Mouse (Mus musculus) midbrain, embryonic 15.5 days (tissue): ENCODE data around the gene Alpl. TPM values are rescaled to one million over a fixed set of nuclear protein-coding genes. Genes with fewer than 3 reads are reported as not detected.

ENCODE experiments used
- ATAC-seq: fragments of 200-750 bp; cut with Nextera tagmentation; replicated peaks from 2 replicates; pipeline ENCODE4 v1.8.0; 2017; ENCODE audit warnings: moderate TSS enrichment
- H3K27ac ChIP-seq: fragments of 300-500 bp; sonication (generic); 2 replicates; pipeline ENCODE4 v1.5.1; 2015; ENCODE audit warnings: mild to moderate bottlenecking, inconsistent platforms
- H3K27me3 ChIP-seq: fragments of 300-500 bp; sonication (generic); replicated peaks from 2 replicates; pipeline ENCODE4 v1.6.1; 2015; ENCODE audit warnings: inconsistent platforms
- H3K36me3 ChIP-seq: fragments of 300-500 bp; sonication (generic); replicated peaks from 2 replicates; pipeline ENCODE4 v1.6.1; 2015; ENCODE audit warnings: inconsistent platforms
- H3K4me1 ChIP-seq: fragments of 300-500 bp; sonication (generic); 2 replicates; pipeline ENCODE4 v1.6.1; 2015; ENCODE audit warnings: inconsistent platforms
- H3K4me2 ChIP-seq: fragments of 300-500 bp; sonication (generic); 2 replicates; pipeline ENCODE4 v1.6.1; 2015; ENCODE audit warnings: inconsistent platforms, mild to moderate bottlenecking, moderate library complexity
- H3K4me3 ChIP-seq: fragments of 300-500 bp; sonication (generic); 2 replicates; pipeline ENCODE4 v1.5.1; 2015; ENCODE audit warnings: mild to moderate bottlenecking, inconsistent platforms
- H3K9ac ChIP-seq: fragments of 300-500 bp; sonication (generic); 2 replicates; pipeline ENCODE4 v1.6.1; 2015; ENCODE audit warnings: mild to moderate bottlenecking, inconsistent platforms
- H3K9me3 ChIP-seq: fragments of 300-500 bp; sonication (generic); 2 replicates; pipeline ENCODE4 v1.6.1; 2016; ENCODE audit warnings: inconsistent platforms
- WGBS: fragments of 180-500 bp; shearing (Covaris S2); methylation state at CpG from one replicate; pipeline ENCODE4 v1.1.7; 2015; ENCODE audit warnings: mixed read lengths; 5-methylcytosine and 5-hydroxymethylcytosine counted together
- polyA plus RNA-seq: library from polyadenylated mRNA; unstranded; fragments of >200 nt; fragmentation: Nextera tagmentation; extraction: Ambion mirVana; gene quantifications from 2 replicates; pipeline ENCODE4 v1.2.1, GENCODE M21; 2015

Gene Alpl
- polyA plus RNA-seq, 1 experiment from 2014 or later: 8.8 TPM

GRCm38 (mm10) chr4:137719378-137720077, 76.7 kb downstream of the Alpl start:
- 35% methylated on average over 15 of the region's 15 CpGs for WGBS
- Histone ChIP-seq H3K27ac (peak overlapping the region; percentile 80), H3K4me3 (no peak overlapping the region), H3K4me1 (peaks cover 32% of the 10 kb centered on the region), H3K4me2 (no peak overlapping the region; the same call in 1 of the 2 replicates), H3K9ac (peak overlapping the region; percentile 13; the same call in 1 of the 2 replicates), H3K9me3 (no peaks in the 10 kb centered on the region), H3K36me3 (no peaks in the 10 kb centered on the region), H3K27me3 (no peaks in the 10 kb centered on the region; the same call in 1 of the 2 replicates)
- ATAC-seq: 0 out of 2 replicates have a peak, but pooled peaks have one; percentile 8

- 71% methylated on average over 15 of the region's 15 CpGs for WGBS
- H3K4me1 ChIP-seq: peaks cover 19% of the 10 kb centered on the region
- H3K27me3 ChIP-seq: no peaks in the 10 kb centered on the region
- no peak overlapping the region for H3K4me3 ChIP-seq
- no peaks in the 10 kb centered on the region for H3K36me3 ChIP-seq
- no peaks in the 10 kb centered on the region for H3K9me3 ChIP-seq
- no peak overlapping the region for H3K4me2 ChIP-seq
- no peak overlapping the region for H3K27ac ChIP-seq
- no peak overlapping the region for H3K9ac ChIP-seq
- no peak for ATAC-seq
Observed at GRCm38 (mm10) chr4:137717671-137718070, 78.5 kb downstream of the Alpl start.

GRCm38 (mm10) chr4:137717005-137717404, 79.2 kb downstream of the Alpl start:
- WGBS: 64% methylated on average over 7 of the region's 7 CpGs
- Histone ChIP-seq H3K9ac (no peak overlapping the region), H3K4me2 (no peak overlapping the region), H3K9me3 (no peaks in the 10 kb centered on the region), H3K27ac (no peak overlapping the region), H3K4me3 (no peak overlapping the region), H3K27me3 (no peaks in the 10 kb centered on the region), H3K36me3 (no peaks in the 10 kb centered on the region), H3K4me1 (peaks cover 15% of the 10 kb centered on the region)
- no peak for ATAC-seq

GRCm38 (mm10) chr4:137714020-137714624, 82.1 kb downstream of the Alpl start:
- Histone ChIP-seq H3K4me1 (peaks cover 13% of the 10 kb centered on the region), H3K36me3 (no peaks in the 10 kb centered on the region), H3K4me3 (no peak overlapping the region), H3K27me3 (no peaks in the 10 kb centered on the region), H3K27ac (no peak overlapping the region), H3K9ac (no peak overlapping the region), H3K9me3 (no peaks in the 10 kb centered on the region), H3K4me2 (no peak overlapping the region)
- no peak for ATAC-seq
- 54% methylated on average over 8 of the region's 8 CpGs for WGBS

GRCm38 (mm10) chr4:137712963-137713362, 83.2 kb downstream of the Alpl start:
- no peaks in the 10 kb centered on the region for H3K36me3 ChIP-seq
- no peaks in the 10 kb centered on the region for H3K27me3 ChIP-seq
- peaks cover 17% of the 10 kb centered on the region for H3K4me1 ChIP-seq
- ATAC-seq: no peak
- no peak overlapping the region for H3K4me3 ChIP-seq
- H3K27ac ChIP-seq: no peak overlapping the region
- WGBS: 90% methylated on average over 13 of the region's 13 CpGs
- H3K9ac ChIP-seq: no peak overlapping the region
- H3K4me2 ChIP-seq: no peak overlapping the region
- no peaks in the 10 kb centered on the region for H3K9me3 ChIP-seq

- WGBS: 3% methylated on average over 49 of the region's 52 CpGs
- H3K36me3 ChIP-seq: no peaks in the 10 kb centered on the region
- 0 out of 2 replicates have a peak overlapping the region, but pooled peaks have one; percentile 20 for H3K27ac ChIP-seq
Observed at GRCm38 (mm10) chr4:137707216-137707990, 88.8 kb downstream of the Alpl start.

GRCm38 (mm10) chr4:137706510-137706909, 89.7 kb downstream of the Alpl start:
- Histone ChIP-seq H3K36me3 (no peaks in the 10 kb centered on the region), H3K9me3 (no peaks in the 10 kb centered on the region), H3K4me3 (no peak overlapping the region), H3K9ac (no peak overlapping the region), H3K27ac (0 out of 2 replicates have a peak overlapping the region, but pooled peaks have one; percentile 20), H3K4me2 (peak overlapping the region; percentile 85; the same call in 1 of the 2 replicates), H3K27me3 (no peaks in the 10 kb centered on the region), H3K4me1 (peaks cover 34% of the 10 kb centered on the region)
- 0 out of 2 replicates have a peak, but pooled peaks have one; percentile 18 for ATAC-seq
- WGBS: 70% methylated on average over 7 of the region's 7 CpGs

More at GRCm38 (mm10) chr4:137707216-137707990, 88.8 kb downstream of the Alpl start:
- Histone ChIP-seq H3K9me3 (no peaks in the 10 kb centered on the region), H3K4me2 (peak overlapping the region; percentile 85), H3K4me3 (peak overlapping the region; percentile 57), H3K9ac (peak overlapping the region; percentile 64), H3K27me3 (no peaks in the 10 kb centered on the region), H3K4me1 (peaks cover 34% of the 10 kb centered on the region)
- ATAC-seq: peak; percentile 78

GRCm38 (mm10) chr4:137705379-137705778, 90.8 kb downstream of the Alpl start:
- ATAC-seq: no peak

GRCm38 (mm10) chr4:137704561-137704960, 91.6 kb downstream of the Alpl start:
- H3K9ac ChIP-seq: no peak overlapping the region
- no peaks in the 10 kb centered on the region for H3K9me3 ChIP-seq
- no peaks in the 10 kb centered on the region for H3K36me3 ChIP-seq
- ATAC-seq: no peak
- H3K4me2 ChIP-seq: no peak overlapping the region
- H3K27me3 ChIP-seq: no peaks in the 10 kb centered on the region
- no peak overlapping the region for H3K27ac ChIP-seq
- H3K4me1 ChIP-seq: peaks cover 37% of the 10 kb centered on the region
- no peak overlapping the region for H3K4me3 ChIP-seq
- WGBS: 35% methylated on average over 2 of the region's 2 CpGs

More at GRCm38 (mm10) chr4:137705379-137705778, 90.8 kb downstream of the Alpl start:
- 82% methylated on average over 5 of the region's 5 CpGs for WGBS
- Histone ChIP-seq H3K4me1 (peaks cover 34% of the 10 kb centered on the region), H3K4me3 (no peak overlapping the region), H3K36me3 (no peaks in the 10 kb centered on the region), H3K9me3 (no peaks in the 10 kb centered on the region), H3K4me2 (no peak overlapping the region), H3K27ac (no peak overlapping the region), H3K27me3 (no peaks in the 10 kb centered on the region), H3K9ac (no peak overlapping the region)

- Histone ChIP-seq H3K4me1 (peaks cover 37% of the 10 kb centered on the region), H3K27me3 (no peaks in the 10 kb centered on the region), H3K36me3 (no peaks in the 10 kb centered on the region), H3K4me2 (no peak overlapping the region), H3K9ac (no peak overlapping the region), H3K27ac (no peak overlapping the region), H3K9me3 (no peaks in the 10 kb centered on the region), H3K4me3 (no peak overlapping the region)
- no peak for ATAC-seq
- WGBS: 94% methylated on average over 5 of the region's 5 CpGs
Observed at GRCm38 (mm10) chr4:137703077-137703476, 93.1 kb downstream of the Alpl start.

GRCm38 (mm10) chr4:137700960-137701359, 95.2 kb downstream of the Alpl start:
- 60% methylated on average over 6 of the region's 6 CpGs for WGBS
- H3K36me3 ChIP-seq: no peaks in the 10 kb centered on the region

More at GRCm38 (mm10) chr4:137700960-137701359, 95.2 kb downstream of the Alpl start:
- no peak overlapping the region for H3K4me2 ChIP-seq
- no peaks in the 10 kb centered on the region for H3K9me3 ChIP-seq
- H3K4me1 ChIP-seq: peaks cover 22% of the 10 kb centered on the region
- H3K27ac ChIP-seq: no peak overlapping the region
- H3K27me3 ChIP-seq: no peaks in the 10 kb centered on the region
- ATAC-seq: no peak
- H3K9ac ChIP-seq: no peak overlapping the region
- H3K4me3 ChIP-seq: no peak overlapping the region
